ENCODE assay signal across 10 mouse cellular contexts in genomic region chr12:79858336-79858735, GRCm38 (mm10).
A peak's percentile ranks its signal among the peaks of the same experiment; 100 is the strongest.
DNase-seq lines count a peak whose midpoint lies in the region; ATAC-seq and TF ChIP-seq lines count a peak whose summit lies in the region.
"Had no signal": no experiment of that assay in that cellular context is flagged by ENCODE, and none has a peak within 500 bp of the region (broad histone marks: within the 10 kb centered on the region; RNA-seq: fewer than 3 reads in every experiment).

No protein-coding gene starts in this region.

- H3K27ac ChIP-seq in heart, embryonic 15.5 days: peak overlapping the region; percentile 84
- H3K27ac ChIP-seq in lung, postnatal 0 days (ENCODE audit: low read length): peak overlapping the region; percentile 87
- H3K27ac ChIP-seq in embryonic facial prominence, embryonic 12.5 days: peak overlapping the region; percentile 86
- H3K27ac ChIP-seq in limb, embryonic 15.5 days: peak overlapping the region; percentile 12; the same call in 1 of the 2 replicates

- no peak overlapping the region for H3K9ac ChIP-seq in heart, embryonic 15.5 days
- H3K9ac ChIP-seq in lung, postnatal 0 days (replicated peaks; ENCODE audit: low read depth): no peak overlapping the region
- no peak overlapping the region for H3K9ac ChIP-seq in embryonic facial prominence, embryonic 12.5 days
- H3K9ac ChIP-seq in limb, embryonic 15.5 days: no peak overlapping the region

- no peaks in the 10 kb centered on the region for H3K27me3 ChIP-seq in heart, embryonic 15.5 days
- no peaks in the 10 kb centered on the region for H3K27me3 ChIP-seq in lung, postnatal 0 days (replicated peaks; ENCODE audit: insufficient read depth, low read length)
- H3K27me3 ChIP-seq in embryonic facial prominence, embryonic 12.5 days: no peaks in the 10 kb centered on the region
- no peaks in the 10 kb centered on the region for H3K27me3 ChIP-seq in limb, embryonic 15.5 days

- no peak for ATAC-seq in heart, embryonic 15.5 days (replicated peaks; ENCODE audit: insufficient number of reproducible peaks, insufficient read depth, low FRiP score, low read depth)
- no peak for ATAC-seq in lung, postnatal 0 days
- no peak for ATAC-seq in embryonic facial prominence, embryonic 12.5 days (ENCODE audit: insufficient number of reproducible peaks, insufficient read depth, low FRiP score, low TSS enrichment)
- no peak for ATAC-seq in limb, embryonic 15.5 days (ENCODE audit: insufficient number of reproducible peaks, low FRiP score, low TSS enrichment, low read depth)
- ATAC-seq: hindbrain, embryonic 16.5 days had no signal

- TF ChIP-seq CTCF in lung, postnatal 0 days (IDR thresholded peaks at IDR 0.05): no peak
- TF ChIP-seq CTCF in lung, adult 2 months (IDR thresholded peaks at IDR 0.05; ENCODE audit: insufficient read depth, low read length): no peak

- DNase-seq in heart, postnatal 10 days: no peak
- DNase-seq in lung, postnatal 0 days (ENCODE audit: low spot score): no peak
- DNase-seq in lung, adult 2 months: no peak
- no peak for DNase-seq in adrenal gland, adult 18-20 months (ENCODE audit: low spot score in 2 of 2)
- no peak for DNase-seq in adipocyte (ENCODE audit: low spot score)
- DNase-seq: gastrocnemius, postnatal 36 days had no signal

- no peak overlapping the region for H3K4me3 ChIP-seq in heart, embryonic 15.5 days
- no peak overlapping the region for H3K4me3 ChIP-seq in lung, postnatal 0 days (ENCODE audit: low read depth, low read length)
- no peak overlapping the region for H3K4me3 ChIP-seq in lung, adult 2 months (replicated peaks; ENCODE audit: extremely low read depth, low read depth, low read length)
- H3K4me3 ChIP-seq in embryonic facial prominence, embryonic 12.5 days: no peak overlapping the region
- no peak overlapping the region for H3K4me3 ChIP-seq in limb, embryonic 15.5 days

- TF ChIP-seq POLR2A in lung, adult 2 months (IDR thresholded peaks at IDR 0.05; ENCODE audit: borderline replicate concordance, extremely low read depth, low read depth, low read length): no peak

- H3K4me2 ChIP-seq in heart, embryonic 15.5 days: no peak overlapping the region
- no peak overlapping the region for H3K4me2 ChIP-seq in lung, postnatal 0 days (replicated peaks; ENCODE audit: low read depth, low read length)
- no peak overlapping the region for H3K4me2 ChIP-seq in embryonic facial prominence, embryonic 12.5 days (replicated peaks)
- no peak overlapping the region for H3K4me2 ChIP-seq in limb, embryonic 15.5 days

- 64% methylated on average over 11 of the region's 11 CpGs for WGBS in heart, embryonic 15.5 days
- 62% methylated on average over 11 of the region's 11 CpGs for WGBS in lung, postnatal 0 days
- 76% methylated on average over 11 of the region's 11 CpGs for WGBS in lung, adult 2 months
- 70% methylated on average over 11 of the region's 11 CpGs for WGBS in embryonic facial prominence, embryonic 12.5 days
- 87% methylated on average over 11 of the region's 11 CpGs for WGBS in limb, embryonic 15.5 days

- intact Hi-C loops in heart, postnatal 10 days (cut with DNase I): no loop called here

- H3K36me3 ChIP-seq in heart, embryonic 15.5 days: no peaks in the 10 kb centered on the region
- no peaks in the 10 kb centered on the region for H3K36me3 ChIP-seq in lung, postnatal 0 days (ENCODE audit: insufficient read depth, low read length)
- no peaks in the 10 kb centered on the region for H3K36me3 ChIP-seq in embryonic facial prominence, embryonic 12.5 days
- no peaks in the 10 kb centered on the region for H3K36me3 ChIP-seq in limb, embryonic 15.5 days

- H3K4me1 ChIP-seq in heart, embryonic 15.5 days (replicated peaks): peaks cover 62% of the 10 kb centered on the region
- H3K4me1 ChIP-seq in lung, postnatal 0 days (ENCODE audit: insufficient read depth, low read depth, low read length): peaks cover 29% of the 10 kb centered on the region; the same call in 1 of the 2 replicates
- H3K4me1 ChIP-seq in lung, adult 2 months (ENCODE audit: control insufficient read depth, insufficient read depth, low read length): peaks cover 12% of the 10 kb centered on the region
- H3K4me1 ChIP-seq in embryonic facial prominence, embryonic 12.5 days: peaks cover 48% of the 10 kb centered on the region
- H3K4me1 ChIP-seq in limb, embryonic 15.5 days: peaks cover 51% of the 10 kb centered on the region

- TF ChIP-seq EP300 in lung, postnatal 0 days (IDR thresholded peaks at IDR 0.05): no peak

- peaks cover 7% of the 10 kb centered on the region; the same call in 1 of the 2 replicates for H3K9me3 ChIP-seq in heart, embryonic 15.5 days (replicated peaks)
- H3K9me3 ChIP-seq in lung, postnatal 0 days (ENCODE audit: low read length): no peaks in the 10 kb centered on the region
- H3K9me3 ChIP-seq in embryonic facial prominence, embryonic 12.5 days: 0 out of 2 replicates have a peak, but pooled peaks cover 3% of the 10 kb centered on the region
- H3K9me3 ChIP-seq in limb, embryonic 15.5 days: no peaks in the 10 kb centered on the region

Comparison
In these comparisons a context has a peak if more than half of its experiments do, and no peak if none do; other contexts are left out.
1. H3K27ac ChIP-seq: peak in every context shown above with its lines; median percentile 87 in lung, postnatal 0 days; 86 in embryonic facial prominence, embryonic 12.5 days; 84 in heart, embryonic 15.5 days; 12 in limb, embryonic 15.5 days.